Mouse (Mus musculus) natural killer cell, adult 2 months (primary cell): ENCODE data around the gene Top2a.

ENCODE experiments used
- DNase-seq, 2 experiments: peaks; one replicate each; pipeline ENCODE4 v3.0.0; 2022; ENCODE audit warnings: low spot score in 2 of 2

The Top2a gene

DNA sequence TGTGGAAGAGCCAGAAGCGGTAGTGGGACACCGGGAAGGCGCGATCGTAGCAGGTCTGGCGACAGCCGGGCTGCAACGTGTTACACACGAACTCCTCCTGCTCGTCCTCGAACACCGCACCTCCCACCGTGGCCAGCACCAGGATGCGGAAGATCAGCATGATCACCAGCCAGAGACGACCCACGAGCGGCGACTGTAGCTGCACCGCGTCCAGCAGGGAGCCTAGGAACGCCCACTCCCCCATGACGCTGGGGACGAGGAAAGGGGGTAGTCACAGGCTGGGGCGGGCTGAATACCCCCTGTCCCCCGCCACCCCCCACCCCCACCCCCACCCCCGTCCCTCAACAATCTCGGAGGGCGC is 41.2 kb downstream of the Top2a start, which contains the start of gene Gjd3:
Gene Gjd3 (minus strand): TSS at position 244 of the 361 bp plus-strand sequence.
- DNase-seq: no peak

DNA sequence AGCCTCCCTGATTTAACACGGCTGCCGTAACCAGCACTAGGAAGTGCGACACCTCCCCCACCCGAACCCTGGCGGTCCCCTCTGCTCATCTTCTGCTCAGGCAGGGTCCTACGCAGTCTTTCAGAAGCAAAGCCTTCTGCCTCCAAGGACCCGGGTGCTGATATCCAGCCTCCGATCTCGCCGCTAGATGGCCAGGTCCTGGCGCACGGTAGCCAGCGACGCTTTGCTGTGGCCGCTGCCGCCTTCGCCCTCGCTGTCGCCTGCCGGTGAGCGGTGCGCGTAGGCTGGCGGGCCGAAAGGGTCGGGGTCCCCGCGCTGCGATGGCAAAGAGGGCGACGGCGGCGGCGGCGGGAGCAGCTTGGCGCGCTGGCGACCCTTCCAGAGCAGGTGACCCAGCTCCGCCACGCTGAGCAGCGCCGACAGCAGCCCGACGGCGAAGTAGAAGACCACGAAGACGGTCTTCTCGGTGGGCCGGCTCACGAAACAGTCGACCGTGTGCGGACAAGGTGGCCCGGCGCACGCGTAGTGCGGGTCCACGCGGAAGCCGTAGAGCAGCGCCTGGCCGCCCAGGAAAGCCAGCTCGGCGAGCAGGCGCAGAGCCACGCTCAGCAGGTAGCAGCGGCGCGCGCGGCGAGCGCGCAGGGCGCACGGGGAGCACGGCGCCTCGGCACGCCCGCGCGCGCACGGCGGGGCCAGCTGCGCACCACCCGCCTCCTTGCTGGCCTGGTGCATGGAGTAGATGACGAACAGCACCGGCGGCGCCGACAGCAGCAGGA is 41.8 kb downstream of the Top2a start:
- peak in 1 of 2 experiments; percentile 57 for DNase-seq

DNA sequence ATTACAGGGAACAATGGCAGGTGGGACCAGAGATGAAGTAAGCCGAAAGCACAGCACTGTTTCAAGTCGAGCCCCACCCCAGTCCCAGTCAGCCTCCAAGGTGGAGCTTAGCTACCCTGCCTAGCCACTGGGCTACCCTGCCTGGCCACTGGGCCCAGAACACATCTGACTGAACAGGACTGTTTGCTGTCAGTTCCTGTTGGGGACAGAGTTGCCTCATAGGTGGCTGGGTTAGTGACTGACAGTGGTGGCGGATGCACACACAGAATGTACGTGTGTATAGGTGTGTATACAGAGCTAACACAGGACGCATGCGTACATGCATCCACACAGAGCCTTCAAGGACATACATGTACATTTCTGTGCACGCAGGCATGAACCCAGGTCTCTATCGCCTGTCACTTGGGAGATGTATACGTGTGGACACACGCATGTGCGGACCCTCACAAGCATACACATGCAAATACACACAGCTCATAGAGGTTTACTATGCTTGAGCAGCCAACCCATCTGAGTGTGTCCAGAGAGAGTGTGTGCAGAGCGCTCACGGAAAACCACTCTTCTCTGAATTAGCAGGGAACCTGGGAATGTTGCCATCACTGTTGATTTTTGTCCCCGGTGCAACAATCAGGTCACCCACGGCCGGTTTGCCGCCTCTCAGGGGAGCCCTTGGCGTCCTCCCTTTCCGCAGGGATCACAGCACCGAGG is 42.5 kb downstream of the Top2a start:
- no peak for DNase-seq

DNA sequence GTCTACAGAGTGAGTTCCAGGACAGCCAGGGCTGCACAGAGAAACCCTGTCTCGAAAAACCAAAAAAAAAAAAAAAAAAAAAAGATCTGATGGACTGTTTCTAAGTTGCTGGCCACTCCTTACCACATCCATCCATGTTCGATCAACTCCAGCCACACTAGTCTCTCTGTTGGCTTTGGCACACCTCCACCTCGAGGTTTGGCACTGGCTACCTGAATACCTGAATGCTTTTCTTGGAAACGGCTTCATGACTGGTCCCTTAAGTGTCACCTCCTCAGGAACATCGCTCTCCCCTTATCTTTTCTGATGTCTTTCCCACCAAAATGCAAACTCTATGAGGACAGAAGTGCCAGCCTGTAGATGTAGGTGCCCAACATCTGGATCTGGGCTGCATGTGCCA is 44.6 kb downstream of the Top2a start:
- DNase-seq: no peak

DNA sequence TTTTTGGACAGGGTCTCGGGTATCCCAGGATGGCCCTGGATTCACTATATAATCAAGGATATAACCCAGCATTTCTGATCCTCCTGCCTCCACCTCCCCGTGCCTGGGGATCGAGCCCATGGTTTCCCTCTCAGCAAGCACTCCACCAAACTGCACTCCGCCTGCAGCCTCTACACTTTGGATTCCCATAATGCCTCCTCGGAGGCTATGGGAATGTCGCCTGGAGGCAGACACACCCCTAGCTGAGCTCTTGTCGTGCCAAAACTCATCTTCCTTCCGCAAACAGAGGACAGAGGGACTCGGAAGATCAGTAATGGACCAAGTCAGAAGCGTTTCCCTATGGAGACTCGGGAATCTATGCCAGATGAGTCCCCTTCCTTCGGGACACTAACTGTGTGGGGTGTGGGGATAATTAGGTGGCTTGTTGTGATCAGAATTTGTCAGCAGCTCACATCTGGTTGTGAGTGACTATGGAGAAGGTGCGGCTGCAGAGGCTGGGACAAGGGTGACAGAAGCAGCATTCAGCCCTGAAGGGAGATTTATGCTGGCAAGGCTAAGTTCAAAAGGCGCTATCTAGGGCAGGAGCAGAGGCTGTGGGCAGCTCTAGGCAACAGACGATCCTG is 45.4 kb downstream of the Top2a start:
- no peak for DNase-seq

DNA sequence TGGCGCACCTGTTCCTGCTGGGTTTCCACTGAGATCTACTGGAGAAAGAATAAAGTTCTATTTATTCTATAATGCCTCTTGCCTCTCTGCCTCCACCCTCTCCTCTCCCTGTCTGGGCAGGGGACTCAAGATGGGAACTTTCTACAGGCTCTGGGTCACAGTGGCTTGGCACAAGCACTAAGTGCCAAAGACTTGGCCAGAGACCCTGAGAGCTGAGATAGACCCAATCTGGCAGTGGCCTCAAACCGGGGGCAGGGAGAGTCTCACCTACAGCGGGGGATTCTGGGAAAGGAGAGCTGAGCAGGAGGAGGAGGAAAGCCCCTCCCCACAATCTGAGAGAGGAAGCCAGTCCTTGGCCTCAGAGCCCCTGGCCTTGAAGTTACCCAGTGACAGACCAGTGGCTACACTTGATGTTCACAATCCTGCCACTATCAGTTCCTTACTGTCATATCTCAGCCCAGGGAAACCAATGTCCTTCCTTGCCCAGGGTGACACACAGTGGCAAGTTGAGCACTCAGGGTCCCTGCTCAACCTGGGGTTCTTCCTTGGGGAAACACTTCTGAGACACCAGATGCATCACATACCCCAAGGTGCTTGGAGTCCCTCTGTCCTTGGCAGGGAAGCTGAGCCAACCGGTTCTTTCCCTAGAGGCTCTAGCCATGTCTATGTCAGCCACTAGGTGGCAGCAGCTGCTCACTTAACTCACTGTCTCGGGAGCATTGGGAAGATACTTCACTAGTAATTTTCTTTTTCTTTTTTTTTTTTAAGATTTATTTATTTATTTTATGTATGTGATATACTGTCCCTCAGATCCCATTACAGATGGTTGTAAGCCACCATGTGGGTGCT is 48.9 kb downstream of the Top2a start:
- DNase-seq: peak in 1 of 2 experiments; percentile 57

DNA sequence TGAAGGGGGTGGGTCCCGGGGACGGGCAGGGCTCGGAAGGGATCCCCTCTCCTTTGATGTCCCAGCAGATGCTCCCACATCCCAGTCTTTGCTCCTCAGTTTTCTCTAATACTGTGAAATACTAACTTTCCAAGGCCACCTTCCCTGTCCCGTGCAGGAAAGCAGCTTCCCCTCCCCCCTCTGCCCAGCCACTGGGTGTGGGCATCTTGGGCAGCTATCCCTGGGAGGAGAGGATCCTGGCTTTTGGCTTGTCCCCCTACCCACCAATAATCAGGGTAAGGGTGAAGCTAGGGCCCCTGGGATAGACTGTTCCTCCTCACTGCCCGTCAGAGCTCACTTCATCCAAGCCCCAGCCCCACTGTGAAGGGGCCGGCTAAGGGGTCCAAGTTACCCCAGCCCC is 49.8 kb downstream of the Top2a start:
- DNase-seq: no peak

DNA sequence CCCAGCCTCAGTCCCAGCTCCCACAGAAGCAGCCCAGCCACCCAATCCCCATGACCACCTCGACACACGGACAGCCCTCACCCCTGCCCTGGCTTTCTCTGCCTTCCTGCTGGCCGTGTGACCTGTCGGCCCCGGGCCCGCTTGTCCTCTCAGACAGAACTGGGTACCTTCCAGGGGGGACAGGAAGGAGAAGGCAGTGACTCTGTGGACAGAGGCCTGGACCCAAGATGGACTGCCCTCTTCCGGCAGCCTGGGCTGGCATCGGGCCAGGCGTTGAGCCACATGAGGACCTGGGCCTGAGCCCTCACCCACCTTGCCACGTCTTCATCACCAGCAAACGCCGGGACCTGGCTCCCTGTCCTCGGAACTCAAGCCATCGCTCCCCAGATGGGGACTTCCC is 50.4 kb downstream of the Top2a start:
- no peak for DNase-seq

DNA sequence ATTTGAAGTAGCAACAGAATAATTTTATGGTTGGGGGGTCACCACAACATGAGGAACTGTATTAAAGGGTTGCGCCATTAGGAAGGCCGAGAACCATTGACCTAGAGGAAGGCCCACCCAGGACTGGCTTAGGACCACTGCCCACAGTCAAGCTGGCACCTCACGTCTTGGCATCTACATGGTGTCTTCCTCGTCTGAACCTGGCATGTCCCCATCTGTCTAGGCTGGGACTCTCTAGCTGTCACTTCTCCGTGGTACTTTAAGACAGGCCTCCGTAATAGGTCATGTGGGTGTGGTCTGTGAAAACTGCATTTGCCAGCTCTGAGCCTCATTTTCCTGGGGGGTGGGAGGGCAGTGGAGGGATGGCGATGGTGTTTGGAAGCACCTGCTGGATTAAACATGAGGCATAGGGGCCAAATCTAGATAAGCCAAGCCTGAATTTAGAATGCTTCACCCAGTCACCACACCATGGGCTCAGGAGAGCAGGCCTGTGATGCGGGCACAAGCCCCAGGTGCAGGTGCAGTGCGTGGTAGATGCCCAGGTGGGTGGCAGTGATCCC is 51.1 kb downstream of the Top2a start:
- DNase-seq: no peak

DNA sequence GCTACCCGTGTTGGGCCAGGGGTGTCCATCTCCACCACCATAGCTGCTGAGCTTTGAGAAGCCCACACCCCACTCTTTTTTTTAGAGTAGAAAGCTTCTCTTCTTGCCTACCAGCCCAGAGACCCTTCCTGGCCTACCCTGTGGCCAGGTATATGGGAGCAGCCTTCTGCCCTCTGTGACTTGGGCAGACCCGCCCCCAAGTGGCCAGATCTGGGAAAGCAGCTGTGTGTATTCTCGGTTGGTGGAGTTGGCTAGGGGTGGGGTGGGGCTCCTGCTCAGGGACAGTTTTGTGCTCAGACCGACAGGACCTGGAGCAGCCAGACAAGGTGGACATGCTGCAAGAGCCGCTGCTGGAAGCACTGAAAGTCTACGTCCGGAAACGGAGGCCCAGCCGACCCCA is 51.8 kb downstream of the Top2a start:
- peak; percentile 79 to 86 for DNase-seq

DNA sequence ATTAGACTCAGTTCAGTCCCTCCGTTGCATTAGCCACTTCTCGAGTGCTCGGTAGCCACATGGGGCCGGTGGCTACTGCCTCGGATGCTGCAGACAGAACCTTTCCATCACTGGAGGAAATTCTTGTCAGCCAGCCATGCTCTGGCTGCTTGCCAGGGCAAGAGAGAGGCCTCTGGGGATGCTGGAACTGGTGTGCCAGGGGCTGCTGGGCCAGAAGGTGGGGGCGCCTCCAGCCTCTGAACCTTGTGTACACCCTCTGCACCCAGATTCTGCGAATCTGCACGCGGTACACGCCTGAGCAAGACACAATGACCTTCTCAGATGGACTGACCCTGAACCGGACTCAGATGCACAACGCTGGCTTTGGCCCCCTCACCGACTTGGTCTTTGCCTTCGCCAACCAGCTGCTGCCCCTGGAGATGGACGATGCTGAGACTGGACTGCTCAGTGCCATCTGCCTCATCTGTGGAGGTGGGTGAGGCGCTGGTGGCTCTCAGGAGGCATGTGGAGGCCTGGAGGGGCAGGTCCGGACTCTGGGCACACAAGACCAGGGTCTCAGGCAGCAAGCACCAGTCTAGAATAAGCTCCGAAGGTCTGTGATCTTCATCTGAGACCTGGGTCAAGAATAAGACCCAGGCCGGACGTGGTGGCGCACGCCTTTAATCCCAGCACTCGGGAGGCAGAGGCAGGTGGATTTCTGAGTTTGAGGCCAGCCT is 52.5 kb downstream of the Top2a start:
- DNase-seq: no peak

DNA sequence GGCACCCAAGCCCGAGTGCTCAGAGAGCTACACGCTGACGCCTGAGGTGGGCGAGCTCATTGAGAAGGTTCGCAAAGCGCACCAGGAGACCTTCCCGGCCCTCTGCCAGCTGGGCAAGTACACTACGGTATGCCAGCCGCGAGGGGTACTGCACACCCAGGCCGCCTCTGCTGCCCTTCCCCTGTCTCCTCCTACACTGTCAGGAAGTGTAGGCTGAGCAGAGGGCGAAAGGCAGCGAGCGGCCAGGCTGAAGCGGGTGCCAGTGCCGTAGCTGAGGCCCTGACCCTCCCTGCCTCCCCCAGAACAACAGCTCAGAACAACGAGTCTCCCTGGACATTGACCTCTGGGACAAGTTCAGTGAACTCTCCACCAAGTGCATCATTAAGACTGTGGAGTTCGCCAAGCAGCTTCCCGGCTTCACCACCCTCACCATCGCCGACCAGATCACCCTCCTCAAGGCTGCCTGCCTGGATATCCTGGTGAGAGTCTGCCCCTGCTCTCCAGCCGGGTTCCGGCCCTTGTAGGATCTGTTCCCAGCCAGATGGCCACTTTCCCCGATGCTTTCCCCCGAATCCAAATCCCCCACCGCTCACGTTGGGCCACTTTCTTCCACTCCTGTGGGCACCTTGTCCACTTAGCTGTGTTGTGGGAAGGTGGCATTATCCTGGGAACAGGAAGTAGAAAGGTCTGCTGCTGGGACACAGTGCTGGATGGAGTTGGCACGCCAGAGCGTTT is 53.6 kb downstream of the Top2a start:
- DNase-seq: no peak

DNA sequence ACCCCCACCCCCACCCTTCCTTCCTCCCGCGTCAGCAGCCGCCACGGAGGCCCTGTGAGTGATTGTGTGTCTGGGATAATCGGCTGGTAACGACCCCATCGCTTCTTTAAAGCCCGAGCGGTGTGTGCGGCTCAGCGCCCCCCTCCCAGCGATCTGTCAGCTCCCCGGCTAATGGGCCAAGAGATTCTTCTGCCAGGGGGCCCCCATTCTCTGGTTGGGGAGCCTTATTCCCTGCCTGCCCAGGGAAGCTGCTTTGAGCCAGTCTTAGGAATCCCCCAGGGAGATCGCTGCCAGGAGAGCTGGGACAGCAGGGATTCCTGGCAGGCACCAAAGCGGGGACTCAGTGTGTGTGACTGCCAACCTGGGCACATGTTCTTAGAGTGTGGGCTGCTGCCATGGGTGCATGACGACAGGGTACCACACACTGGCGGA is 54.5 kb downstream of the Top2a start:
- DNase-seq: no peak

DNA sequence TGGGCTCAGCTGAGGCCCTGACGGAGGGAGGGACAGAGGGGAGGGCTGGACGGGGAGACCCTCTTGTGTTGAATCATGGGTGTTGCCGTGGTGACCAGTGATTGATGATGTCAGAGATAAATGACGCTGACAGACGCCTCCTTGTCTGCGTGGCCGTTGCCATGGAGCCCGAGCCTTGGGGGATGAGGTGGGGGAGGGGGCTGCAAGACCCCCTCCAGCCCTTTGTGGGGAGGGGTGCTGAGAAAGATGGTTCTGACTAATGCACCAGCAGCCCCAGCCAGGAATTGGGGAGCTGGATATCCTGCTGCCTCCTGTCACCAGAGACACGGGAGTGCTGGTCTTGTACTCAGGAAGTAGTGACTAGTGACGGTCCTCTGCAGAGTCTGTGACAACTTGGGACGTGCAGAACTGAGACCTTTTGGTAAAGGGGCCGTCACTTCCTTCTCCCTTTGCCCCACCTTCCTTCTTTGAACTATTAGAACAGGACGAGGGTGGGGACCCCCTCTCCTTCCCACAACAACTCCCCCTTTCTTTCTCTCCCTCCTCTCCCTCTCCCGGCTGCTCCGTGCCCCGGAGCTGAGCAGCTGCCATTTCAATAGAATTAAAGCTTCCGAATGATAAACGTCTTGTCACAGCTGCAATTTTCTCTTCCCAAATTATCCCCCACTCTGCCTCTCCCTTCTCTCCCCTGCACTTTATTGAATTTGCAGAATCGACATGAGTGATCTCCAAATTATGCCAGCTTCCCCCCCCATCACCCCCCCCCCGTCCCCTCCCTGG is 55.1 kb downstream of the Top2a start:
- DNase-seq: no peak

DNA sequence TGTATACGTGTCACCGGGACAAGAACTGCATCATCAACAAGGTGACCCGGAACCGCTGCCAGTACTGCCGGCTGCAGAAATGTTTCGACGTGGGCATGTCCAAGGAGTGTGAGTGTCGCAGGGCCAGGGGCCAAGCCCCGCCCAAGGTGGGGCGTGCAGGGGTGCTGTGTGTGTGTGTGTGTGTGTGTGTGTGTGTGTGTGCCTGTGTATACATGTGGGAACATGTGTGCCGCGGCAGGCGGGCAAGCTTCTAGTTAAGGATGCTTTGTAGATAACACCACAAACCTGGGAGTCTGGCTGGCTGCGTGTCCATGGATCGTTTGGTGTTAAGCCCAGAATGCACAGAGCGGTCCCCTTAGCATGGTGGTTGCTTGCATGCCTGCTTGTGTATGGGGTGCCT is 55.9 kb downstream of the Top2a start:
- DNase-seq: no peak

DNA sequence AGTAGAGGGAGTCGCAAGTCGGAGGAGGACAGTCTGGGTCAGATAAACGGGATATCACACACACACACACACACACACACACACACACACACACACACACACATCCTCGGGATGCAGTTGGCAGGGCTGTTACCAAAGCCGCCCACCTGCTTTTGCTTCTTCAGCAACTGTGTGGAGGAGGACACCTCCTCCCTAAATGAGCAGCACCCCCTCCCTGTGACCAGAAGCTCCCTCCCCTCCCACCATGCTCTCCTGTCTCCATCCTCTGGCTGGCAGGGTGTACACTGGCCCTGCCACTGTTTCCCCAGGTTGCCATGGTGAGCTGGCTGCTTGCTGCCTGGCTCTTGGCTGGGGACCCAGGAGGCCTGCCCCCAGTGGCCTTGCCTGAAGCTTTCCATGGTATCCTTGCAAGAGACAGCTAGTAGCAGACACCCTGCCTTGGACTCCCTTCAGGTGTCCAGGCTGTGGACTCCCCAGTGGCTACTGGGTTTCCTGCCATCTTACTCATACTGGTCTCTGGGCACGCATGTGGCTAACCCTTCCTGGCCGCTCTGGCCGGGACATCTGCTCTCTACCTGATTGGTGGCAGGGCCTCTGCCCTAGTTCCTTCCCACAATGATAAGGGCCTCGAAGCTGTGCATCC is 57.4 kb downstream of the Top2a start:
- DNase-seq: no peak

DNA sequence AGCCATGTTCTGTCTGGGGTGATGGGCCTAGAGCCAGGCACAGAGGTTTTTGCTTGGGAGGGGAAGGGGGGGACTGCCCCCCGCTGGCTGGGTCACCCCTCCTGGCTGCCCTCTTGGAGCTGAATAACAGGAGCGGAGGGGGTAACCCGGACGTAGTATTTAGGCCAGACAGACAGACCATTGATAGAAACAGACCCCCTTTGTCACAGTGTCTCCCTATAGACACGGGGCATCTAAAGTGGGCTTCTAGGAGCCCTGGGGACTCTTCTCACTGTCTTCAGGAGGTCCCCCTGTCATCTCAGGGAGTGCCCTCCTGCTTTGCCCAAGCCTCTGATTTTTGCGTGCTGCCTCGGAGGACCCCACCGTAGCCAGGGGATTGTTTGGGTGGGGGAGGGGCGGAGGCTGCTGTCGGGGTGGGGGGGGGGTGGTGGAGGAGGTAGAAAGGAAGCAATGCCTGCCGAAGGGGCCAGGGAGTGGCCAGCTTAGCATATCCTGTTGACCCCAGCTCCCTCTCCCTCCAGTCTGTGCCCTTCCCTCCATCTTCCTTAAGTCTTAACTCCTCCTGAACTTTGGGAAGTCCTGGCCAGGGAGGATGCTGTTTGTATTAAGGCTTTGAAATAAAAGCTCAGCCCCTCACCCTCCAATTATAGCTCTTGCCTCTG is 58.4 kb downstream of the Top2a start:
- DNase-seq: no peak

DNA sequence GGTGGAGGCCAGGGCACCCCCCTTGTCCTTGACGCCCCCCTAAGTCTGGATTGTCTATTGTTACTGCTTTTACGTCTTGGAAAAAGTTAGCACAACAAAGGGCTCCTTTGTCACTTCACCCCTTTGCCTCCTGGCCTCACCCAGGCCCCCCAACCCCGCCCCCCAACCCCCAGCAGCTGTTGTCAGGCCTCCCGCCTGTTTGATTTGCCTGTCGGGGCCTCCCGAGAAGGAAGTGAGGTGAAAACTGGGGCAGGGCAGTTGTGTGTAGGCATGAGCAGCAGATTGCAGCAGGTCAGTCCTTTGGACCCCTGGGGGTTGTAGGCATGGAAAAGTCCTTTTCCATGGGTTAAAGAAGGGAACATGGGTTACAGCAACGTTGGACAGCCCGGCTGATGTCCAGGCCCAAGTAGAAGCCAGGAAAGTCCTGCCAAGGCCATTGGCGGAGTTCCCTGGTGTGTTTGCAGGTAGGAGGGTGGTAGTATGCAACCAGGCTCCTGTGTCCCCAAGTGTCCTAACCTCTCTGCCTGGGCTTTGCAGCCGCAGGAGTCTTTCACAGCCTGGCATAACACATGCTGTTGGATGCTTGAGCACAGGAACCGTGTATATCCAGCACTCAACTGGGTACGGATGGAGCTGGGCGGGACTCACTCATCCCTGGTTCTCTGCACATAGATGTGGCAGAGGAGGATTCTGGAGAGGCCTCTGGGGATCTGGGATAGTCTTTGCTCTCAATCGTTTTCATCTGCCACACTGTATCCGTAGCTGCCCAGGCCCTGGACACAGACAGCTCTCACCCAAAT is 59.2 kb downstream of the Top2a start:
- no peak for DNase-seq
